Mouse (Mus musculus) limb, embryonic 12.5 days (tissue): Measurements from ENCODE around the gene Pnmal2. TPM values are rescaled to one million over a fixed set of nuclear protein-coding genes. Genes with fewer than 3 reads are reported as not detected.
A peak's percentile ranks its signal among the peaks of the same experiment; 100 is the strongest.
"Not testable (repeated sequence)": the region's sequence is repeated elsewhere in the genome, so short reads cannot be mapped to it uniquely, and the experiment has no call there.

Source experiments
- ATAC-seq: fragments of 200-750 bp; cut with Nextera tagmentation; 2 replicates; pipeline ENCODE4 v1.8.0; 2017; ENCODE audit warnings: low read depth, moderate TSS enrichment; ENCODE audit not compliant: insufficient number of reproducible peaks, insufficient read depth, low FRiP score, low TSS enrichment
- H3K27ac ChIP-seq: fragments of 300-500 bp; sonication (generic); 2 replicates; pipeline ENCODE4 v1.5.1; 2016; ENCODE audit warnings: mild to moderate bottlenecking, moderate library complexity
- H3K27me3 ChIP-seq: fragments of 300-500 bp; sonication (generic); 2 replicates; pipeline ENCODE4 v1.6.1; 2016; ENCODE audit warnings: mild to moderate bottlenecking, moderate library complexity
- H3K36me3 ChIP-seq: fragments of 300-500 bp; sonication (generic); 2 replicates; pipeline ENCODE4 v1.6.1; 2016; ENCODE audit warnings: mild to moderate bottlenecking, moderate library complexity
- H3K4me1 ChIP-seq: fragments of 300-500 bp; sonication (generic); replicated peaks from 2 replicates; pipeline ENCODE4 v1.6.1; 2016
- H3K4me2 ChIP-seq: fragments of 300-500 bp; sonication (generic); 2 replicates; pipeline ENCODE4 v1.6.1; 2016; ENCODE audit warnings: mild to moderate bottlenecking, moderate library complexity
- H3K4me3 ChIP-seq: fragments of 300-500 bp; sonication (generic); replicated peaks from 2 replicates; pipeline ENCODE4 v1.5.1; 2016; ENCODE audit warnings: mild to moderate bottlenecking
- H3K9ac ChIP-seq: fragments of 300-500 bp; sonication (generic); replicated peaks from 2 replicates; pipeline ENCODE4 v1.6.1; 2016; ENCODE audit warnings: mild to moderate bottlenecking, moderate library complexity
- H3K9me3 ChIP-seq: fragments of 300-500 bp; sonication (generic); 2 replicates; pipeline ENCODE4 v1.6.1; 2016; ENCODE audit warnings: mild to moderate bottlenecking, moderate library complexity
- WGBS: fragments of 180-500 bp; shearing (Covaris S2); methylation state at CpG from one replicate; pipeline ENCODE4 v1.1.7; 2016; 5-methylcytosine and 5-hydroxymethylcytosine counted together
- polyA plus RNA-seq: library from polyadenylated mRNA; unstranded; fragments of >200 nt; fragmentation: Nextera tagmentation; extraction: Ambion mirVana; gene quantifications from 2 replicates; pipeline ENCODE4 v1.2.1, GENCODE M21; 2016

Gene Pnmal2
- polyA plus RNA-seq, 1 experiment from 2014 or later = 16.6 TPM

DNA sequence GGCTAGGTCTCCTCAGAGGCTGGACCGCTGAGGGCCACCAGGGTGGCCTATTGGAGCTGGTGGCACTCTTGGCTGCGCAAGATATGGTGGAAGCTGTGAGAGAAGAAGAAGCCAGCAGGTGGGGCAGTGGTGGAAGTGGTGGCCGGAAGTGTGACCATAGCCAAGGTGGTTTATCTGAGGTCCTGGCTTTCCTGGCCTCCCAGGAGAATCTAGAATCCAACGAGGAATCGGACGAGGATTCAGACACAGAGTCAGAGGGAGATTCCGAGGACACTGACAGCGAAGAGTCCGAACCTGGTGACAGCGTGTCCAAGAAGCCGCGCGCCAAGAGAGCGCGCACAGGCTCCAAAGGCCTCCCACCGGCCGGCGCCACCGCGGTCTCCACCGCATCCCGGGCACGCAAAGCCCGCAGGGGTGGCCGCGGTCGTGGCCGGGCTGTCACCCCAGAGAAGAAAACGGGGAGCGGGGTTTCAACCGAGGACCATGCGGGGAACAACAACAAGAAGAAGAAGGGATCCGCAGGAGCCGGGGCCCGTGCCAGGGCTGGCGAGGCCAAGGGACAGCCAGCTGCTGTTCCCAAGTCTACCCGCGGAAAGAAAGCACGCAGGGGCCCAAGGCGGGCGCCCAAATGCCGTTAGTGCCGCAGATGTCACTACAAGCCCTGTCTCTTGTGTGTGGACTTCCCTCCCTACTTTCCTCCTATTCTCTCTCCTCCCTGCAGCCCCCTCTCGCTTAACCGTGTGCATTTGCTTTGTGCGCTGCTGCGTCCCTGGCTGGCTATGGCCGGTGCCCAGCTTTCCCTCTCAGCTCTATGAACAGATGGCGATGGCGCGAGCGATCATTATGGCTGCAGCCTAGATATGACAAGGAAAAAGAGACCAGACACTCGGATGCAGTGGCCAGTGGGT, 2.2 kb downstream of the Pnmal2 start:
- 3% methylated on average over 53 of the region's 53 CpGs for WGBS
- Histone ChIP-seq H3K4me2 (peak overlapping the region; percentile 71), H3K4me1 (peaks cover 51% of the 10 kb centered on the region), H3K36me3 (no peaks in the 10 kb centered on the region), H3K9ac (peak overlapping the region; percentile 57), H3K27ac (peak overlapping the region; percentile 42; the same call in 1 of the 2 replicates), H3K4me3 (peak overlapping the region; percentile 62), H3K27me3 (peaks cover 52% of the 10 kb centered on the region), H3K9me3 (no peaks in the 10 kb centered on the region)
- ATAC-seq = no peak

DNA sequence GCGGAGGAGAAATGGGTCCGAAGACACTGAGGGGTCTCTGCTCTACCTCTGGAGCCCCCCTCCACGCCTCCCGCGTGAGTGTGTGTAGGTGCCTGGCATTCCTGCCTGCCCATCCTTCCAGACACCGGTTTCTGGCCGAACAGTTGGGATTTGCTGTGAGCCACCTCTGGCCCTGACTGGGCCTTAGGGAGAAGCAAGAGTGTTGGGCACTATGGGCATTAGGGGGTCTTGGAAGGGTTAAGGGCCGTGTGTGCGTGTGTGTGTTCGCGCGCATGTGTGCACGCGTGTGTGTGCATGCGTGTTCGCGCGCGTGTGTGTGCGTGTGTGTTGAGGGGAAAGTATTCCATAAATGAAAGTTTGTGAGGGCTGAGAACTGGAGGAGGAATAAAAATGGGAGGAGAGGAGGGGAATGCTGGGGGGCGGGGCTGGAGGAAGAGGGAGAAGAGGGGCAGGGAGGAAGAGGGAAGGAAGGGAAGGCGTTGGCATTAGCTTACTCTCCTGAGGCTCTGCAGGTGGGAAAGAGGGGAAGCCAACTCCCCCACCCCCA, 2.9 kb downstream of the Pnmal2 start:
- H3K9ac ChIP-seq = peak overlapping the region; percentile 57
- WGBS = 20% methylated on average over 22 of the region's 22 CpGs
- no peaks in the 10 kb centered on the region for H3K36me3 ChIP-seq
- ATAC-seq = no peak
- H3K4me3 ChIP-seq = peak overlapping the region; percentile 62
- peak overlapping the region; percentile 42; the same call in 1 of the 2 replicates for H3K27ac ChIP-seq
- no peaks in the 10 kb centered on the region for H3K9me3 ChIP-seq
- H3K4me1 ChIP-seq = peaks cover 51% of the 10 kb centered on the region
- H3K27me3 ChIP-seq = peaks cover 52% of the 10 kb centered on the region
- peak overlapping the region; percentile 71 for H3K4me2 ChIP-seq

- Histone ChIP-seq H3K36me3 (no peaks in the 10 kb centered on the region), H3K4me1 (peaks cover 51% of the 10 kb centered on the region), H3K9me3 (no peaks in the 10 kb centered on the region), H3K27me3 (peaks cover 52% of the 10 kb centered on the region), H3K4me2 (peak overlapping the region; percentile 71), H3K27ac (peak overlapping the region; percentile 66), H3K4me3 (peak overlapping the region; percentile 62; the same call in 1 of the 2 replicates), H3K9ac (0 out of 2 replicates have a peak overlapping the region, but pooled peaks have one; percentile 31)
- WGBS = 7% methylated on average over 4 of the region's 4 CpGs
- ATAC-seq = peak; percentile 18; the same call in 1 of the 2 replicates
These were observed 3.5 kb downstream of the Pnmal2 start for GRCm38 (mm10) chr7:16947959-16948361.

DNA sequence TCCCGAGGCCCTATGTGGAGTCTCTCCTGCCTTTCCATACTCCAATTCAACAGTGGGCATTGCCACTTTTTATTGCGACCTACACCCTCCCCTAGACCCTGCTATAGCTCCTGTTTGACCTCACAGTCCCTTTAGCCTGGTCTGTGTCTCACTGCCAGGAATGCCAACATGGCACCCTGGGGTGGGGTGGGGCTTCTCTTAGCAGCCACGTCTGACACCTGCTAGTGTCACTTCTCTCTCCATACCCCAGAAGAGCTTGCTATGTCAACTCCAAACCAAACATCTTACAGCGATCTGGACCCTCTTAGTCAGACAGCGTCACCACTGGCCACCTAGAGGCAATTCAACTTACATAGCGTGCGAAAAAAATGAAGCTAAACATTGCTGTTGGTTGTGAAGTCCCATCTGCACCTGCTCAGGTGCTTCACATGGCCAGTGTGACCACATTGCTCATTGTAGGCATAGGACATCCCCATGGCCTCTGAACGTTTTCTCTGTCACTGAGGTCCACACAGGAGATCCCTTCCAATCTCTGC, 4.5 kb downstream of the Pnmal2 start:
- no peak overlapping the region for H3K9ac ChIP-seq
- H3K27me3 ChIP-seq = peaks cover 52% of the 10 kb centered on the region
- no peak overlapping the region for H3K4me3 ChIP-seq
- WGBS = 52% methylated on average over 8 of the region's 8 CpGs
- H3K27ac ChIP-seq = 0 out of 2 replicates have a peak overlapping the region, but pooled peaks have one; percentile 66
- H3K4me2 ChIP-seq = peak overlapping the region; percentile 71; the same call in 1 of the 2 replicates
- H3K9me3 ChIP-seq = no peaks in the 10 kb centered on the region
- no peaks in the 10 kb centered on the region for H3K36me3 ChIP-seq
- ATAC-seq = no peak
- H3K4me1 ChIP-seq = peaks cover 47% of the 10 kb centered on the region

DNA sequence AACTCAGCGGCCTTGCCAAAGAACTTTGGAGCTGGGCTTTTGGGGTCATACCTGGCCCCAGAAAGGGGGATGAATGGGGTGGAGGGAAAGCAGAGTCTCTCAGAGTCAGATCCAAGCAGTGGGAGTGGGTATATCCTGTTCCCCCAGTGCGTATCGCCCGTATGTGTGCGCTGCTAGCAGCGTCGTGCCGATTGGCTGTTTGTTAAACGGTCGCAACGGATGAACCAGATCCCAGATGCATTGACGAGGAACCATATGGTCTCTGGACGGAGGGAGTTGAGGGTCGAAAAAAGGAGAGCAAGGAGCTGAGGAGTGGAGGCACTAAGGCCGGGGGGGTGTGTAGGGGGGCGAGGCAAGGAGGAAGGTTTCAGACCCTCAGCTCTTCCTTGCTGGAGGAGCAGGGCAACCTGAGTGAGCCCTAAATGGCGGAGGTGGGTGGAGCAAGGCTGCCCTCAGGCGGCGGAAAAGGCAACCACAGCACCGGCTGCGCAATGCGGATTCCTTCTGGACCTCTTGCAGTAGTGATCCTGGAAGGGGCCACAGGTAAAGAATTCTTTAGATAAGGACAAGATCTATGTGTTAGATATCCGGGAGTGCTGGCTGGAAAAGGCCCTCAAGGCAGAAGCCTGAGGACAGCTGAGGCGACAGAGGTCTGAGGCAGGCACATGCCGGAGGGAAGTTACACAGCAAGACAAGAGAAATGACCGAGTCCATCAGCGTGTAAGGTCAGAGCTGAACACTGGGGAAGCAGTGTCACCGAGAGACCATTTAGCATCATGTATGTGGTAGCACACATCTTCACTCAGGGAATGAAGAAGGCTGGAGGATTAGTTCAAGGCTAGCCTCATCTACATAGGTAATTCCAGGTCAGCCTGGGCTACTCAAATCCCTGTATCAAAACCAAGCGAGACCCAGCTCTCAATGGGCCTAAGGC, 5.7 kb downstream of the Pnmal2 start:
- 10% methylated on average over 29 of the region's 29 CpGs for WGBS
- Histone ChIP-seq H3K4me2 (peak overlapping the region; percentile 66), H3K9ac (peak overlapping the region; percentile 52), H3K4me1 (peaks cover 41% of the 10 kb centered on the region), H3K9me3 (no peaks in the 10 kb centered on the region), H3K4me3 (peak overlapping the region; percentile 35), H3K36me3 (no peaks in the 10 kb centered on the region), H3K27ac (no peak overlapping the region), H3K27me3 (peaks cover 49% of the 10 kb centered on the region)
- peak; percentile 41; the same call in 1 of the 2 replicates for ATAC-seq

DNA sequence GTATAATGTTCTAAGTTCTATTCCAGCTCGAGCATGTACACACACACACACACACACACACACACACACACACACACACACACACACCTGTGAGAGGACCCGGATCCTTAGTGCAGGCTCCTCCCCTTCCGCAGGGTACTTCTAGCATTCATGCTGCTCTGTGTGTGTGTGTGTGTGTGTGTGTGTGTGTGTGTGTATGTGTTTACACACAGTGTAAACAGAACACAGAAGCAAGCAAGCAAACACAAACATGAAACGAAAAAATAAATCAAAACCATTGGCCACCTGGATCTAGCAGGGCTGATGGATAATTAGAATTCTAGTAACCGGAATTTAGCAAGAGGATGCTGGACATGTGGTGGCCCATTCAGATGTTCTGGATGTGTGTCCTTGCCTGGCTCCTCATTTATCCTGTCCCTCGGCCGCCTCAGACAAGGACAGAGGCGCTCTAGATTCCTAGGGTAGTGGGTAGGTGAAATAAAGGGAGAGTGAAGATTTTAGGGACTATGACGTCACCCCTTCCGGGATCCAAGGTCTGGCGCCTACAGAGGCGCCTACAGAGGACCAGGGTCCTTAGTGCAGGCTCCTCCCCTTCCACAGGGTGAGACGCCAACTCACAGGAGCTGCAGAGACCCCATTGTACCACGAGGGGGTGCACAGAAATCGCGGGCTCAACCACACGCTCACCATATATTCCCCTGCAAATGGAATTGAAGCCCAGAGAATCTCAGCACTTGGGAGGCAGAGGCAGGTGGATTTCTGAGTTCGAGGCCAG, 6.6 kb downstream of the Pnmal2 start:
- H3K4me2 ChIP-seq = peak overlapping the region; percentile 16; the same call in 1 of the 2 replicates
- peaks cover 33% of the 10 kb centered on the region for H3K4me1 ChIP-seq
- WGBS = 23% methylated on average over 18 of the region's 18 CpGs
- ATAC-seq = peak; percentile 21; the same call in 1 of the 2 replicates
- H3K9ac ChIP-seq = 0 out of 2 replicates have a peak overlapping the region, but pooled peaks have one; percentile 19
- no peak overlapping the region for H3K27ac ChIP-seq
- peaks cover 40% of the 10 kb centered on the region for H3K27me3 ChIP-seq
- H3K36me3 ChIP-seq = no peaks in the 10 kb centered on the region
- H3K4me3 ChIP-seq = no peak overlapping the region
- no peaks in the 10 kb centered on the region for H3K9me3 ChIP-seq

GRCm38 (mm10) chr7:16953776-16954175, 9.3 kb downstream of the Pnmal2 start:
- peaks cover 13% of the 10 kb centered on the region for H3K27me3 ChIP-seq
- not testable (repeated sequence) for H3K4me1 ChIP-seq, H3K36me3 ChIP-seq, H3K4me2 ChIP-seq, H3K27ac ChIP-seq, H3K9ac ChIP-seq, H3K4me3 ChIP-seq, ATAC-seq, H3K9me3 ChIP-seq
- 68% methylated on average over 2 of the region's 2 CpGs for WGBS

GRCm38 (mm10) chr7:16955712-16956111, 11.2 kb downstream of the Pnmal2 start:
- H3K4me2 ChIP-seq = no peak overlapping the region
- H3K27me3 ChIP-seq = no peaks in the 10 kb centered on the region
- H3K9me3 ChIP-seq = no peaks in the 10 kb centered on the region
- H3K27ac ChIP-seq = no peak overlapping the region
- WGBS = 92% methylated on average over 4 of the region's 4 CpGs
- H3K9ac ChIP-seq = no peak overlapping the region
- no peaks in the 10 kb centered on the region for H3K36me3 ChIP-seq
- peaks cover 8% of the 10 kb centered on the region for H3K4me1 ChIP-seq
- no peak overlapping the region for H3K4me3 ChIP-seq
- no peak for ATAC-seq

DNA sequence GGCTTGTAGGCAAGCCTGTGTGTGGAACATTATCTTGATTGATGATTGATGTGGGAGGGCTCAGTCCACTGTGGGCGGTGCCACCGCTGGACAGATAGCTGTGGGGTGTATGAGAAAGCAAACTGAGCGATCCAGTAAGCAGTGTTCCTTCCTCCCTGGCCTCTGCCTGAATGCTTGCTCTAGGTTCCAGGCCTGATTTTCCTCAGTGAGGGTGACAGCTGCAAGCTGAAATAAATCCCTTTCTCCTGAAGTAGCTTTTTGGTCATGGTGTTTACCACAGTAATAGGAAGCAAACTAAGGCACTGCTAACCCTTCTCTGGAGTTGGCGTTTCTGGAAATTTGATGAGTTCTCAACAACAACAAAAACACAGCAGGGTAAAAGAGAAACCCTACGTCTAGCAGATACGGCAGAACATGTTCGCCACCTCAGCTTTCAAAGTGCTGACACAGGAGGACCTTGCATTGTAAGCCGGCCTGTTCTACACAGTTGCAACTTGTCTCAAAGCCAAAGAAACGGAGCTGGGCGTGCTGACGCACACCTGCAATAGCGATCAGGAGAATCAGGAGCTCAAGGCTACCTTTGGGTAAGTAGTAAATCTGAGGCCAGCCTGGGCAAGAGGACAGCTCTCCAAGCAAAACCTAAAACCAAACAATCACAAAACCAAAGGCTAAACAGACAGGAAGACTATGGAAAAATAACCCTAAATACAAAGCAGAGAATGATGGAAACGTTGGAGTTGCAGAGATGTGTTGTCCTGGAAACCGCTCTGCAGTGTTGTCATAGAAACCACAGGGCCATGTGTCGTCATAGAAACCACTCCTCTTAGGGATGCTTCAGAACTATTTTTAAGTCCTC, 12.2 kb downstream of the Pnmal2 start:
- Histone ChIP-seq H3K9ac (no peak overlapping the region), H3K4me2 (no peak overlapping the region)
- no peak for ATAC-seq

More for the DNA sequence above, 12.2 kb downstream of the Pnmal2 start:
- WGBS = 70% methylated on average over 15 of the region's 15 CpGs
- Histone ChIP-seq H3K9me3 (no peaks in the 10 kb centered on the region), H3K27ac (no peak overlapping the region), H3K4me3 (no peak overlapping the region), H3K27me3 (no peaks in the 10 kb centered on the region), H3K4me1 (peaks cover 8% of the 10 kb centered on the region), H3K36me3 (no peaks in the 10 kb centered on the region)
